Mouse (Mus musculus): ENCODE data around the gene Stat5b. TPM values are rescaled to one million over a fixed set of nuclear protein-coding genes. Genes with fewer than 3 reads are reported as not detected.
A peak's percentile ranks its signal among the peaks of the same experiment; 100 is the strongest.

The Stat5b gene
- polyA plus RNA-seq, 1 experiment, result 30.8 TPM

DNA sequence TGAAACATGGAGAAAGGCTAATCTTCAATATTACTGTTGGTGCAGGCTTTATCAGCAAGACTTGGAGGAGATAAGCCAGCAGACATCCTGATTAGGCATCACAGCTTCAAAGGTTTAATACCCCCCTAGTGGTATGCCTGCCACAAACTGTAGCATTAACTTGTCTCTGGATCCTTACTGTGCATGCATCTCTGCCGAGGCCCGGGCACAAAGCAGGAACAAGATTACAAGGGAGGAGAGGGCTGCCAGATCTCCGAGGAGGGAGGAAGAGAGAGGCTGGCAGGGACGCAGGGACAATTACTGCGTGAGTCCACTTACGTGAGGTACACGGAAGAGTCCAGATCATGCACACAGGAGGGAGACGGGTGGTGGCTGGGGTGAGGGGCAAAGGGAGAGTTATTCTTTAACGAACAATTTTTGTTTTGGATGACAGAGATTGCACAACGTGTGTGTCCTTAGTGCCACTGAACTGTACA lies 21.8 kb downstream of the Stat5b start:
- Histone ChIP-seq H3K27ac (ENCODE audit: insufficient read depth, low read depth, low read length) (no peak overlapping the region), H3K4me3 (ENCODE audit: insufficient read depth, low read length) (no peak overlapping the region), H3K4me1 (ENCODE audit: control insufficient read depth, insufficient read depth, low read length) (peaks cover 39% of the 10 kb centered on the region)
- no peak for TF ChIP-seq CTCF (IDR thresholded peaks at IDR 0.05; ENCODE audit: low read depth, low read length)
- TF ChIP-seq POLR2A (IDR thresholded peaks at IDR 0.05; ENCODE audit: borderline replicate concordance, low read depth, low read length), result no peak

DNA sequence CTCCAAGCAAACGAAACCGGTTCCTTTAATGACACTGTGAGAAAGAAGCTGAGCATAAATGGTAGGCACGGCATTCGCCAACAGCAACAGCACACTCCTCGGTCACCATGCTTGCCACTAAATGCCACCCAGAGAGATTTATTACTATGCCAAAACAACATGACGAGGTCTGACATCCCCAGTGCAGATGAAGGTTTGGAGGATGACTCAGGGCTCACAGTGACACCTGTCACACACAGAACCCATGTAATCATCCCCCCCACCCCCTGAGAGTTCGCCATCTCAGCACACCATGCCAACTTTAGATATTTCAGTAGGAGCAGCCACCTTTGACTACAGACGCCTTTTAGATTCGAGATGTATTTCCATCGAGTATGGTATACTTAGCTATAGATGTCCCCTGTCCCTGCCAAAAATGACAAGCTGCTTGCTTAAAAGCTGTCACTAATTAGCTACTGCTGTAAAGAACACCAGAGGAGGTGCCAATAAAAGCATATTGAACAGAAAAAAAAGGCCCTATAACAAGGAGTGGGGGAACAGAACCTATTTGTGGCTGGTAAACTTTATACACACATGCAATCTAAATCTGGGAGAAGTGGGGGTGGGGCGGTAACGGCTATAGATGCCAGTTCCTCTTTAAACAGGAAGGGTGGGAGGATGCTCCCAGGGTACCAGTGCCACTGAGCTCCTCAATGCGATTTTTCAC lies 24.2 kb downstream of the Stat5b start:
- TF ChIP-seq CTCF (IDR thresholded peaks at IDR 0.05; ENCODE audit: low read depth, low read length), result no peak
- TF ChIP-seq POLR2A (IDR thresholded peaks at IDR 0.05; ENCODE audit: borderline replicate concordance, low read depth, low read length), result no peak
- Histone ChIP-seq H3K4me3 (ENCODE audit: insufficient read depth, low read length) (no peak overlapping the region), H3K4me1 (ENCODE audit: control insufficient read depth, insufficient read depth, low read length) (peaks cover 56% of the 10 kb centered on the region), H3K27ac (ENCODE audit: insufficient read depth, low read depth, low read length) (peak overlapping the region; percentile 16; the same call in 1 of the 2 replicates)

- Histone ChIP-seq H3K4me3 (ENCODE audit: insufficient read depth, low read length) (no peak overlapping the region), H3K4me1 (ENCODE audit: control insufficient read depth, insufficient read depth, low read length) (peaks cover 61% of the 10 kb centered on the region), H3K27ac (ENCODE audit: insufficient read depth, low read depth, low read length) (peak overlapping the region; percentile 6; the same call in 1 of the 2 replicates)
- no peak for TF ChIP-seq POLR2A (IDR thresholded peaks at IDR 0.05; ENCODE audit: borderline replicate concordance, low read depth, low read length)
- no peak for TF ChIP-seq CTCF (IDR thresholded peaks at IDR 0.05; ENCODE audit: low read depth, low read length)
Measured at GRCm38 (mm10) chr11:100825451-100825850, 25.1 kb downstream of the Stat5b start.

- peaks cover 65% of the 10 kb centered on the region for H3K4me1 ChIP-seq (ENCODE audit: control insufficient read depth, insufficient read depth, low read length)
- H3K27ac ChIP-seq (ENCODE audit: insufficient read depth, low read depth, low read length), result no peak overlapping the region
- TF ChIP-seq POLR2A (IDR thresholded peaks at IDR 0.05; ENCODE audit: borderline replicate concordance, low read depth, low read length) (no peak), CTCF (IDR thresholded peaks at IDR 0.05; ENCODE audit: low read depth, low read length) (no peak)
- H3K4me3 ChIP-seq (ENCODE audit: insufficient read depth, low read length), result no peak overlapping the region
Measured at GRCm38 (mm10) chr11:100824496-100824895, 26.0 kb downstream of the Stat5b start.

- peaks cover 61% of the 10 kb centered on the region for H3K4me1 ChIP-seq (ENCODE audit: control insufficient read depth, insufficient read depth, low read length)
- TF ChIP-seq POLR2A (IDR thresholded peaks at IDR 0.05; ENCODE audit: borderline replicate concordance, low read depth, low read length), result no peak
- no peak for TF ChIP-seq CTCF (IDR thresholded peaks at IDR 0.05; ENCODE audit: low read depth, low read length)
- no peak overlapping the region for H3K4me3 ChIP-seq (ENCODE audit: insufficient read depth, low read length)
- no peak overlapping the region for H3K27ac ChIP-seq (ENCODE audit: insufficient read depth, low read depth, low read length)
Measured at GRCm38 (mm10) chr11:100823543-100824313, 26.8 kb downstream of the Stat5b start.

DNA sequence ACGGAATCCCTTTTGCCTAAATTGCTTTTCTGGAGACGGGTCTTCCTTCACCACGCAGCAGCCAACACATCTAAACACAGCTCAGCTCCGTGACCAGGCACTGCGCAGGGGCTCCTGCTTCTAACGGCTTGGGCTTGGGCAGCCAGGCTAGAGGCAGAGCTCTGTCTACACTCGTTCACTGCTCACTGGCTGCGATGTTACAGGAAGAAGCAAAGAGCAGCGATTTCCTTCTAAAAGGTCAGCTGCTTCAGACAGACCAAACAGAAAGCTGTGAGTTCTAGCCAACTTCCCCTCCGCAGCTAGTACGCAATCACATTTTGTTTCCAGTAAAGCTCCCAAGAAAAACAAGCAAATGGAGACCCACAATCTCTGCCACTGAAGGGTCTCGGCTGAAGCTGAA lies 28.2 kb downstream of the Stat5b start:
- peak overlapping the region; percentile 83 for H3K4me3 ChIP-seq (ENCODE audit: insufficient read depth, low read length)
- TF ChIP-seq POLR2A (IDR thresholded peaks at IDR 0.05; ENCODE audit: borderline replicate concordance, low read depth, low read length), result 0 out of 2 replicates have a peak, but pooled peaks have one; percentile 80
- TF ChIP-seq CTCF (IDR thresholded peaks at IDR 0.05; ENCODE audit: low read depth, low read length), result no peak
- peak overlapping the region; percentile 92 for H3K27ac ChIP-seq (ENCODE audit: insufficient read depth, low read depth, low read length)
- peaks cover 59% of the 10 kb centered on the region for H3K4me1 ChIP-seq (ENCODE audit: control insufficient read depth, insufficient read depth, low read length)

- Histone ChIP-seq H3K27ac (ENCODE audit: insufficient read depth, low read depth, low read length) (peak overlapping the region; percentile 92; the same call in 1 of the 2 replicates), H3K4me3 (ENCODE audit: insufficient read depth, low read length) (peak overlapping the region; percentile 83), H3K4me1 (ENCODE audit: control insufficient read depth, insufficient read depth, low read length) (peaks cover 55% of the 10 kb centered on the region)
- no peak for TF ChIP-seq CTCF (IDR thresholded peaks at IDR 0.05; ENCODE audit: low read depth, low read length)
- TF ChIP-seq POLR2A (IDR thresholded peaks at IDR 0.05; ENCODE audit: borderline replicate concordance, low read depth, low read length), result no peak
Measured at GRCm38 (mm10) chr11:100821605-100822220, 28.8 kb downstream of the Stat5b start.

DNA sequence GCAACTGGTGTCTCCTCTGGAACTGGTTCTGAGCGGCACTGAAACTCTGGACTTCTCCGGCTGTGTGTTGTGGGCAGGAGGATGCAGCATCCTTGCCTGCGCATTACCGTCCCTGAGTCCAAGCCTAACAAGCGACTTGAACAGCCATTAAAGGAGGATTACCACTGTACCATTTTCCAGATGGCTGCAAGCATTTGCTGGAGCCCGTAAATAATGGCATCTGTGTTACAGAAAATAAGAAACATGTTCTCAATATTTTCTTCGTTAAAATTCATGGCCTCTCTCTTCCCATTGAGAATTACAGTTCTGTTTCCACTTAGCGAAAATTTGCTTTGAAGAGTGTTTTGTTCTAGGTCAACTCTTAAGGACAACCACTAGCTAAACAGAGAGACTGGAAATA lies 30.5 kb downstream of the Stat5b start:
- Histone ChIP-seq H3K27ac (ENCODE audit: insufficient read depth, low read depth, low read length) (no peak overlapping the region), H3K4me3 (ENCODE audit: insufficient read depth, low read length) (no peak overlapping the region), H3K4me1 (ENCODE audit: control insufficient read depth, insufficient read depth, low read length) (peaks cover 57% of the 10 kb centered on the region)
- TF ChIP-seq CTCF (IDR thresholded peaks at IDR 0.05; ENCODE audit: low read depth, low read length) (0 out of 2 replicates have a peak, but pooled peaks have one; percentile 13), POLR2A (IDR thresholded peaks at IDR 0.05; ENCODE audit: borderline replicate concordance, low read depth, low read length) (no peak)

- no peak overlapping the region for H3K27ac ChIP-seq (ENCODE audit: insufficient read depth, low read depth, low read length)
- peaks cover 57% of the 10 kb centered on the region for H3K4me1 ChIP-seq (ENCODE audit: control insufficient read depth, insufficient read depth, low read length)
- H3K4me3 ChIP-seq (ENCODE audit: insufficient read depth, low read length), result no peak overlapping the region
- TF ChIP-seq CTCF (IDR thresholded peaks at IDR 0.05; ENCODE audit: low read depth, low read length) (no peak), POLR2A (IDR thresholded peaks at IDR 0.05; ENCODE audit: borderline replicate concordance, low read depth, low read length) (no peak)
Measured at GRCm38 (mm10) chr11:100819626-100820025, 30.9 kb downstream of the Stat5b start.
